Mouse (Mus musculus) right cerebral cortex, adult 2 months (tissue): ENCODE measurements at regions not wholly inside any gene's neighbourhood (a gene's known extent, or its start where the extent isn't known, plus 50 kb on each side); places are given as distances from the start of the nearest gene placed in this dataset.

Experiments
- DNase-seq, 2 experiments: peaks; one replicate each; pipeline ENCODE4 v3.0.0; 2021 to 2022; ENCODE audit warnings: low spot score in 2 of 2

DNA sequence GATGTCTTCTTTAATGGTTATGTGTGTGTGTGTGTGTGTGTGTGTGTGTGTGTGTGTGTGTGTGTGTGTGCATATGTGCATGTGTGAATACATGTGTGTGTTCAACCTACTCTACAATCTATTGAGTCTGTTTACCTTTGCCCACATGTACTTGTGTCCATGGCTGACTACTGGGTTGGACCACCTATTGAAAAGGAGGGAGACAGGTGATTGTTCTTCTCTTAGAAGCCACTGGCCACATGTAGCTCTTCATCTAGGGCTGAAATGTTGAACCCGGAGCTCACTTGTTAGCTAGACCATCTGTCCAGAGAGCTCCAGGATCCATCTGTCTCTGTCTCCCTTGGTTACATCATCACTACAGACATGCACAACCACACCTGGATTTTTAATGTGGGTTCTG is 141.8 kb upstream of the Jade1 start:
- no peak for DNase-seq

DNA sequence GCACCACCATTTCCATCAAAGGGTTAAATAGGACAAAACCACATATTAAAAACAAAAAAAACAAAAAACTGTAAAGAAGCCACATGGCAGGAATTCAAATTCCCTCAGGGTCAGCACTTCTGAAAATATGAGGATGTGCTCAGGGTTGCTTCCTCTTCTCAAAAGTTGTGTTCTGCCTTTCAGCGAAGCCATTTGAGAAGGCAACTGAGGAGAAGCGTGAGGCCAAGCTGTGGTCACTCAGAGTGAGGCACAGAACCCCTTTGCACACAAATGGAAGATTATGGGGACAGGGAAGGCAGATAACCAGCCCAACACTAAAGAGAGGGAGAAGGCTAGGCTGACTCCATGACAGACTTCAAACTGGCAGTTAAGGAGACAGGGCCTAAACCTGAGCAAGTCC is 142.8 kb upstream of the Jade1 start:
- no peak for DNase-seq

DNA sequence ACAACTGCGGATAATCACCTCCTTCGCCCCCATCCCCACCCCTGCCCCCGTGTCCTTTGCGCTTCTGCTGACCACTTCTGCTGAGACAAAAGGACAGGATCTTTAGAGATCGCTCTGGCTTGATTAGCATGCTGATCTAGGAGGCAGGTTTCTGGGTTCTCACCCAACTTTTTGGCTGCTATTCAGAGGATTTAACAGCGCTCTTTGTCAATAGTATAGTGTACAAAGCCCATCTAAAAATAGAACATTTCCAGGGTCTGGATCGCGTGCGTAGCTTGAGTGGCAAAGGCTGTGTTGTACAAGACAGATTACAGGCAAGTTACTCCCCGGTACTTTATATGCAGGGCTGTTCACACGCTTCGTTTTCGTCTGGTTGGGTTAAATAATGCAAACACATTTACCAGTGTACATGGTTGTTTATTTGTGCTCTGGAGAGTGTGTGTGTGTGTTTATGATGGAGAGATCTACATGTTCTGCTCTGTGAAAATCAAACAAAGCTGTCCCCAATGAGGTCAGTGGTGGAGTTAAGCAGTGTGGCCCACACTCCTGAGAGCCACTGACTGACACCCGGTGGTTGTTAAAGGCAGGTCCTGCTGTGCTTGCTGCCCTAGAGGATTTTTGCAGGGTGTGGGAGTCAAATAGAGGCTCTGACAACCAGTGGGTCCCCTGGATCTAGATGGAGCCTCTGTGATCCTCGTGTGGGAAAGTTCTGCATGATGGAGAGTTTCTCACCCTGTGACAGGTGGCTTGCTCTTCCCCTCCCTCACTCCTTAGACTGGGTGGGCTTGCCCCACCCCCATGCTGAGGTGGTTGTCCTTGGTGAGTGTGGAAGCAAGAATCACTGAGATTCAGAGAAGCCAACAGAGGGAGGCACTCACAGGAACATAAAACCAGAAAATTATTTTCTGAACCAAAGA is 146.5 kb upstream of the Jade1 start:
- peak; percentile 12 to 19 for DNase-seq

GRCm38 (mm10) chr3:41408423-41408820 is 147.1 kb upstream of the Jade1 start:
- DNase-seq, result peak; percentile 69 to 74

DNA sequence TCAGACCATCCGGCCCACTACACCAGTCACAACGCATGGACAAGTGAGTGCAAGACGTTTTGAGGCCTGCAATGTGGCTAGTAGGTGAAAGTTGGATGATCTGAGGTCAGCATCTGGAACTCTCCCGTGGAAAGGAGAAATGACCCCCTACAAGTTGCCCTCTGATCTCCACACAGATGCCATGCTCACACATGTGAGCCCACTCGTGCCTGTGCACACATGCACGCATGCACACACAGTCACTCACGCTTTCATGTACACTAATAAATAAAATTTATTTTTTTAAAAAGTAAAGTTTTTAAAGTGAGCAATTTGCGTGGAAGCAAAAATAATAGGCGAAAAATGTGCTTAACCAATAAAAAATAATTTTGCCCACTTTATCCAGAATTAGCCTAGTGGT is 147.5 kb upstream of the Jade1 start:
- DNase-seq, result no peak

DNA sequence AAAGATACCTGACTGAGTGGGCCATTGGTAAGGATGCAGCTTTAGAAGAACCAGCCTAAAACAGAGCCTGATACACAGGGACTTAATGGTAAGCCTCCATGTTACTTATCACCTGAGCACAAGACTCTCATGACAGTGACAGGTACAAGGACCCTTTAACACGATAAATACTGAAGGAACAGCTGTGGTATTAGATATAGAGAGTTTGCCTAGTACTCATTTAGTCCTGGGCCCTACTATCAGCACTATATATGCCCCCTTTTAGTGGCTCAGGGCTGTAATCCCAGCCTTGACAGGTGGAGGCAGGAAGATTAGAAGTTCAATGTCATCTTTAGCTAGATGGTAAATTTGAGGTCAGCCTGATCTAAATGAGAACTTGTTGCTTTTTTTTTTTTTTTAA is 148.0 kb upstream of the Jade1 start:
- no peak for DNase-seq

DNA sequence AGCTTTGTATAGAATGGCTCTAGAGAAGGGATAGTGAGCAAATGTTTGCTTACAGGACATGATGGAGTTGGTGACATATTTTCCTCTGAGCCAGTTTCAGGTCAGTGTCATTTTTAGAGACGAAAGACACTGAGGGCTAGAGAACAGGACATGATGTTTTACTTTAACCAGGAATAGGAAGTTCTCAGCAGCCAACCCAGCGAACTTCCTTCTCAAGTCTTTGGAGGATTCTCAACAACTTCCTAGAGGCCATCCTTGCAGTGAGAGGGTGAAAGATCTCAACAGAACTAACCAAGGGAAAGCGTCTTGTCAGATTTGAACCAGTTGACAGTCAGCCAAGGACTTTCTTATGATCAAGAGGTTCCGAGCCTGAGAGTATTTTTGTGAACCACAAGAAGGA is 153.7 kb upstream of the Jade1 start:
- no peak for DNase-seq

DNA sequence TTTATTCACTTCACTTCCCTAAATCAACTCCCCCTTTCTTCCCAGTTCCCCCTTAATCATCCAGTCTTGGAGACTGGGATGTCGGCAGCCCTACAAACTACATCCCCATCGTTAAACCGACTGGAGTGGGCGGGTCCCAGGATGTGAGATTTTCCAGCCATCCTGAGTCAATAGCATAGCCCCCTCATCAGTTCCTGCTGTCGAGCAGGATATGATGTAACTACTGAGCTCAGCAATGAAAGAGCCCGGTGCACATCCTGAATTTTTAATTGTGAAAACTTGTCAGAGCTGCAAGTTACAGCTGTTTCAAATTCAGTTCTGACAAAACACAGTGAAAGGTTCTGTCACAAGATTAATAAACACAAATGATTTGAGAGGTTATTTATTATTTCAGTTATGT is 165.7 kb upstream of the Jade1 start:
- DNase-seq, result no peak

GRCm38 (mm10) chr3:41387469-41388212 is 167.9 kb upstream of the Jade1 start:
- no peak for DNase-seq

GRCm38 (mm10) chr3:41386299-41386698 is 169.2 kb upstream of the Jade1 start:
- no peak for DNase-seq

GRCm38 (mm10) chr3:41384410-41384809 is 171.1 kb upstream of the Jade1 start:
- no peak for DNase-seq

- DNase-seq, result no peak
These were observed 177.0 kb upstream of the Jade1 start for GRCm38 (mm10) chr3:41378576-41378975.

GRCm38 (mm10) chr3:41377826-41378406 is 177.6 kb upstream of the Jade1 start:
- peak; percentile 40 to 43 for DNase-seq

GRCm38 (mm10) chr3:41376848-41377582 is 178.5 kb upstream of the Jade1 start:
- DNase-seq, result no peak

DNA sequence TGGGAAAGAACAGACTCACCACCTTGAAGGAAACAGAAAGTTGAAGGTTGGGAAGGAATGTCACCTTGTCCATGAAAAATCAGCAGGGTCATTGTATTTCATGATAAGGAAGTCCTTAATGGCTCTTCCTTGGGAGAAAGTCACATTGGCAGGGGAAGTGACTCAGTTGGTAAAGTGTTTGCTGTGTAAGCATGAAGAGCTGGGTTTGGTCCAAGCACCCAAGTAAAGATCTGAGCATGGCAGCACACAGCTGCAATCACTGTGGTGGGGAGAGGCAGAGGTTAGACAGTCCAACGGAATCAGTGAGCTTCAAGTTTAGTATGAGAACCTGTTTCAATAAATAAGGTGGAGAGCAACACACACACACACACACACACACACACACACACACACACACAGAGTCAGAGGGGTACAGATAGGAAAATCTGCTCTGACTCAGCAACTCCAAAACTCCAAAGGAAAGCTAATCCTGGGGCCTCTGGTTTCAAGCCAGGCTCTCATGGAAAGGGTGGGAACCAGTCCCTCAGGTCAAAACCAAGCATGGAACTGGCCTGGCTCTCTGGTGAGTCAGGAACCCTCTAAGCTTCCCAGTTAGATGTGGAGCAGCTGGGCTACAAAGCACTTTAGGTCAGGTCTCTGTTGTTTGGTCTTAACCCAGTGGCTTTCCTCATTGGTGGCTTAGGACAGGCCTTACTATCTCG is 180.2 kb upstream of the Jade1 start:
- no peak for DNase-seq

DNA sequence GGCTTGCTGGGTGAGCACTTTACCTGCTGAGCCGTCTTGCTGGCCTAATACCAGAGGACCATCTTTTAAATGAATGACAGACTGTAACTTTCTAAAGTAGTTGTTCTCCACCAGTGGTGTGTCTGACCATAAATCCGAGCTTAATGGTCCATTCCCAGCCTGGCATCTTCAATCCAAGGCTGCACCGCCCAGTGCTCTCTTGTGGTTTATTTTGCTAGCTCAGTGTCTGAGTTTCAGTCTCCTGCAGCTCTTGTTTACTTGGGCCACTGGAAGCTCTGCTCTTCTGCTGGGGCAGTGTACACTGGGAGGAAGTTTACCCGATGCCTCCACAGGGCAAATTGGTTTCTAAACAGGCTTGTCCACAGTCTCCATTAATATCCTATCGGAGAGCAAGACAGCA is 182.3 kb upstream of the Jade1 start:
- no peak for DNase-seq

DNA sequence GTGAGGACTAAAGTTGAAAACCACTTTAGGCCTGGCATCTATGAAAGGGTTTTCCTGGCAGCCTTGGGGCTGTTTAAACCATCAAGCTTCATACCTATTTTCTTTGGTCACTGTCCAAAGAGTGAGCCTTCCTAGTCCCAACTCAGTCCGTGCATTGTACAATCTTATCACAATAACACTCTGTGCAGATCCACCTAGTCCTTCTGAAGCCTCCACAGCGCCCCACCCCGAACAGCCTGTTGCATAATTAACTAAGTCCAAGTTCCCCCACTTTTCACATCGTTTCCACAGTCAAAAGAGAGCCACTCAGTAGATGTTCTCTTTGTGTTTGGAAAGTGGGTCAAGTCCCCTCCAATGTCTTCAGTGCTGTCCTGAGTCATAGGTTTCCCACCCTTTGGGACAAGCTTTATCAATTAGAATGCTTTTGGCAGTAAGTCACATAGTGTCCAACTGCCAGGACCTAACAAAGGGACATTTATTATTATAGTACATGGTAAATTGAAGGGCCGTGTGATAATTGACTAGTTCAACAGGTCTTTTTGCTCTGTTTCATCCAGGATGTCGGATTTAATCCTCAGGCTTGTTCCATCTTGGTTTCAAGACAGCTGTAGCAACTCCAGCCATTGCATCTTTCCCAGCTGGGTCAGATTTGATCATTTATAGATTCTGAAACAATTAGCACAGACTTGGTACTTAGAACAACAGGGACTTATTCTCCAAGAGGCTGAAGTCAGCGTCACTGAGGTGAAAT is 187.0 kb upstream of the Jade1 start:
- DNase-seq, result no peak

DNA sequence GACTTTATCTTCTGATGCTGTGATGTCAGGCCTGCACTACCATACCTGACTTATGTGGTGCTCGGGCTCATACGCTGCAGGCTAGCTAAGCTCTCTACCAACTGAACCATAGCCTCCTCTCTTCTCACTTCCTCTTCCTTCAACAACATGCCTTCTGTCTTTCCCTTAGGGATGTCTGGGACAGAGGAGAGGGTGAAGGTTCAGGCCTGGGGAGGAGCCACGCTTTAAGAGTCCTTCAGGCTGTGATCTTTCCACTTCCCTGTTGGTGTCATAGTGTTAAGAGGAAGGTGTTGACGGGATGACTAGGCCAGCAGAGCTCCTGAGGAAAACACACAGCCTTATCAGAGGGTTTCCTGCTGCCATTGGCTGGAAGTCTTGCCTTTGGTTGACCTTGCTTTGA is 188.8 kb upstream of the Jade1 start:
- DNase-seq, result no peak

DNA sequence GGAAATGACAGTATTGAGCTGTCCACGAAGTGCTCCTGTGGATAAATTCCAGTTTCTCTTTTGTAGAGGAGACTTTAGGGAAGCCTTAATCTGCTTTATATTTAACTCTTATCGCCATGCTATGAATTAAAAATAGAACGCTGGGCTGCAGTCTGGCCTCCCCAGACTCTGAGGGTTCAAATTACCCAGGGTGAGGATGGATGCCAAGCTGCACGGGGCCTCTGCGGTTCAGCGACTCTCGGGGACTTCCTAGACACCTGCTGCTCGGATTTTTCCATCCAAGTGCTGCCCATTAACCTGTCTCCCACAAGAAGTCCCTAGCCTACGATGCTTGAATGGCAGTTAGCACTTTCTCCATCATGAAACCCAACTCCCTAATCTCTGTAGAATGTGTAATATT is 189.3 kb upstream of the Jade1 start:
- no peak for DNase-seq

GRCm38 (mm10) chr3:41365145-41365830 is 190.2 kb upstream of the Jade1 start:
- no peak for DNase-seq
